Mouse (Mus musculus) bone marrow, adult 2 months (tissue): ENCODE results near the gene Cryl1. TPM values are rescaled to one million over a fixed set of nuclear protein-coding genes. Genes with fewer than 3 reads are reported as not detected.

Source experiments
- H3K27ac ChIP-seq: fragments of 200-500 bp; 2 replicates; pipeline ENCODE4 v1.5.1; 2012; ENCODE audit warnings: low read depth, mild to moderate bottlenecking, control low read depth, inconsistent platforms, low read length; ENCODE audit not compliant: control insufficient read depth, poor library complexity, insufficient read depth
- H3K4me1 ChIP-seq: fragments of 200-500 bp; 2 replicates; pipeline ENCODE4 v1.6.1; 2011; ENCODE audit warnings: low read length; ENCODE audit not compliant: control insufficient read depth, insufficient read depth
- H3K4me3 ChIP-seq: fragments of 200-500 bp; replicated peaks from 2 replicates; pipeline ENCODE3; 2011; ENCODE audit warnings: mild to moderate bottlenecking, low read depth, low read length, control low read depth; ENCODE audit not compliant: control insufficient read depth
- CTCF ChIP-seq: fragments of 200-500 bp; IDR thresholded peaks from 2 replicates; pipeline ENCODE4 v1.5.1; 2011; ENCODE audit warnings: low read length, control low read depth; ENCODE audit not compliant: control insufficient read depth, insufficient read depth
- POLR2A ChIP-seq: fragments of 200-500 bp; IDR thresholded peaks from 2 replicates; pipeline ENCODE4 v1.6.1; 2011; ENCODE audit warnings: low read depth, mild to moderate bottlenecking, control low read depth, low read length, borderline replicate concordance; ENCODE audit not compliant: control insufficient read depth
- WGBS: fragments of 180-500 bp; shearing (Covaris S2); methylation state at CpG from one replicate; pipeline ENCODE4 v1.1.7; 2018; 5-methylcytosine and 5-hydroxymethylcytosine counted together
- polyA plus RNA-seq: library from polyadenylated mRNA; stranded (reverse); fragments of >200 nt; gene quantifications from 2 replicates; pipeline ENCODE4 v1.2.4, GENCODE M21; 2011; ENCODE audit warnings: low replicate concordance; ENCODE audit not compliant: missing spikeins, insufficient read depth, insufficient read length

Gene Cryl1
- polyA plus RNA-seq, 1 experiment = 8.3 TPM

DNA sequence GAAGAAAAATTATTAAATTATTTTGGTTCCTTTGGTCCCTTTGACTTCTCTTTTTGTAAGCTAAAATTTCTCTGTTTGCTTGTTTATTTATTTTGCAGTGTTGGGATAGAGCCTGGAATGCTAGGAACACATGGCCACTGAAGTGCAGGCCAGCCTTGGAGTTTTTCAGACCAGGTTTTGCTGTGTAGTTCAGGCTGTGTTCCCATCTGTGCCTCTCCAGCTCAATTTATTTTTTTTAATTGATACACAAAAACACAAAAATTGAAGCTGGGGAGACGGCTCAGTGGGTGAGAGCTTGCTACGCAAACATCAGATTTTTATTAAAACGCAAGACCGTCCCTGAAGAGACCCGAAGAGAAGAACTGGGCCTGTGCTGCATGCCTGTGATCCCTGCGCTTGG, 71.6 kb downstream of the Cryl1 start:
- Histone ChIP-seq H3K27ac (no peak overlapping the region), H3K4me3 (no peak overlapping the region), H3K4me1 (no peaks in the 10 kb centered on the region)
- TF ChIP-seq POLR2A (no peak), CTCF (no peak)
- WGBS = 86% methylated on average over 6 of the region's 6 CpGs

DNA sequence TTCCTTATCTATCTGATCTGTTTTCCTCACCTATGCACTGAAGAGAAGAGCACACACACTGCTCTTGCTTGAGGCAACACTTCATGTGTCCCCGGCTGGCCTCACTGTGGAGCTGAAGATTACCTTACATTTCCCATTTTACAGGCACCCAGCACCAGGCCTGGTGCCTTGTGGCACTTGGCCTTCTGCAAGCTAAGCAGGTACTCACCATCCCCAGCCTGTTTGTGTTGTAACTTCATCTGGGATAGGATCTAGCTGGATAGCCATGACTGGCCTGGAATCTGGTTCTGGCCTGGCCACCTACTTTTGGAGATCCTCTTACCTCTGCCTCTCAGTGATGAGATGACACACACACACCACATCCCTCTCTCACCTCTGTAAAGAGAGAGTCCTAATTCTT, 79.5 kb downstream of the Cryl1 start:
- WGBS = 80% methylated on average over 1 of the region's 1 CpGs
- no peak overlapping the region for H3K4me3 ChIP-seq
- no peaks in the 10 kb centered on the region for H3K4me1 ChIP-seq
- TF ChIP-seq POLR2A (no peak), CTCF (no peak)
- H3K27ac ChIP-seq = no peak overlapping the region

DNA sequence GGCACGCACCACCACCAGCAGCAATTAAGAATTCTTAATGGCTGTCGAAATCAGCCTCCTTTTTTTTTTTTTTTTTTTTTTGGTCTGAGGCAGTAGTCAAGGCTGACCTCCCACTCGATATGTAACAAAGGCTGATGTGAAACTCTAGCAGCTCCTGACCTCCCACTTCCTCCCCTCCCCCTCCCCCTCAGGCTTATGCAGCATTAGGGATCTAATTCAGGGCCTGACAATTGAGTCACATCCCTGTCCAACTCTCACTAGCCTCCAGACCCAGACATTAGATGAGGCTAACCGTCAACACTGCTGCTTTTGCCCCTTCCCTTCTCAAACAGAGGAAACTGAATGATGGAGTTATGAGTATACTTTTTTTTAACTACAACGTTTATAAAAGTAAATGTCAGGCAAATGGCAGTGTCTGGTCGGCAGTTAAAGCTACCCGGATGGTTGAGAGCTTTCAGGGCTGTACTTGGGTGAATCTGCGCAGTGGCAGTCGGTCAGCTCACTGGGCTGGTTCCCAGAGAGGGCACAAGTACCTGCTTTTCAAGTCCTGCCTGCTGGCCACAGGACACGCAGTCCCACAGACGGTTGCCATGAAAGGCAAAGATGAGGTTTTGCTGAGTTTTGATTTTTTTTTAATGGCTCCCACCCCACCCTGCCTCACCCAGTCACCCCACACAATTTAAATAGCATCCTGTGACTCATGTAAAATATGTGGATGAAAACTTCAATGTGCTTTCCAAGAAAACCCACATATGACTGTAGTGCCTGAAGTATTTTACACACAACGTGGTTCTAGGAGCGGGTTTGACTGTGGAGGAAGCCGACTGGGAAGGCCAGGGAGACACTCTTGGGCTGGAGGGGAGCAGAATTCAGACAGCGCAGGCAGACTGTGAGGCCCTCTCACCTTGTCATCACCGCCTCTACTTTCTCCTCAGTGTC, 81.4 kb downstream of the Cryl1 start:
- no peak for TF ChIP-seq CTCF
- no peak for TF ChIP-seq POLR2A
- H3K4me3 ChIP-seq = no peak overlapping the region
- no peaks in the 10 kb centered on the region for H3K4me1 ChIP-seq
- 75% methylated on average over 16 of the region's 16 CpGs for WGBS
- no peak overlapping the region for H3K27ac ChIP-seq

DNA sequence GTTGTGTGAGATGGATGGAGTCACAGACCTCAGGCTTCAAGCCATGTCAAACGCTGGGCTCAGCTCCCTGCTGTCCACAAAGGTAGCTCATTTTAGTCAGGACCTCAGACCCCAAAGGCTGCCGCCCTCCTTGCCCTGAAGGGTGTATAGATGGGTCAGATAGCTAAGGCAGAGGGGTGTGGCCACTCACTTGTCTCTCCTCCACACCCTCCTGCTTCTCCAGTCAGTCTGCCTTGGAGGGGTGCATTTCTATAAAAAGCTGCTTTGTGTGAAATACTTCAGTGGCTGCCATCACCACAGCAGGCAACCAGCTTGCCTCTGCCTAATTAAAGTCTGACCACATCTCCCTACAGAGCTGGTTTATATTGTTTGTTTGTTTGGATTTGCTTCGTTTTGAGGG, 82.4 kb downstream of the Cryl1 start:
- no peaks in the 10 kb centered on the region for H3K4me1 ChIP-seq
- WGBS = 79% methylated on average over 3 of the region's 3 CpGs
- TF ChIP-seq CTCF (no peak), POLR2A (no peak)
- H3K4me3 ChIP-seq = no peak overlapping the region
- H3K27ac ChIP-seq = no peak overlapping the region

DNA sequence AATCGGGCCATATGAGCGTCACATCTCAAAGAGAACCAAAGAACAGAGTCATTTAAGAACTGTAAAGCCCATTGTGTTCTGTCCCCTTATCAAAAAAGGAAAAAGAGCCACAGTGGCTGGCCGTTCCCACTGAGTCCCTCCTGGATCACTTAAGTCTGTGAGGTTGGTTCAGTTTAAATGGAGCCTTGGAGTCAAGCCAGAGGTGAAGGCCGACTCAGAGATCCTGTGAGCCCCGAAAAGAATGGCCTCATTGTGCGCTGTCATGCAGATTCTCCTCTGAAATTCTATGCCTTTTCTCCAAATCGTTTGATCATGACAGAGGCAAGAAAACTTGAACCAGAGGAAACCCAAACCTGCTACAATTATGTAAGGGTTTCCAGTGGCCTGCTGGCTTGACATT, 82.8 kb downstream of the Cryl1 start:
- Histone ChIP-seq H3K4me1 (no peaks in the 10 kb centered on the region), H3K4me3 (no peak overlapping the region), H3K27ac (no peak overlapping the region)
- TF ChIP-seq CTCF (no peak), POLR2A (no peak)
- WGBS = 81% methylated on average over 7 of the region's 7 CpGs

DNA sequence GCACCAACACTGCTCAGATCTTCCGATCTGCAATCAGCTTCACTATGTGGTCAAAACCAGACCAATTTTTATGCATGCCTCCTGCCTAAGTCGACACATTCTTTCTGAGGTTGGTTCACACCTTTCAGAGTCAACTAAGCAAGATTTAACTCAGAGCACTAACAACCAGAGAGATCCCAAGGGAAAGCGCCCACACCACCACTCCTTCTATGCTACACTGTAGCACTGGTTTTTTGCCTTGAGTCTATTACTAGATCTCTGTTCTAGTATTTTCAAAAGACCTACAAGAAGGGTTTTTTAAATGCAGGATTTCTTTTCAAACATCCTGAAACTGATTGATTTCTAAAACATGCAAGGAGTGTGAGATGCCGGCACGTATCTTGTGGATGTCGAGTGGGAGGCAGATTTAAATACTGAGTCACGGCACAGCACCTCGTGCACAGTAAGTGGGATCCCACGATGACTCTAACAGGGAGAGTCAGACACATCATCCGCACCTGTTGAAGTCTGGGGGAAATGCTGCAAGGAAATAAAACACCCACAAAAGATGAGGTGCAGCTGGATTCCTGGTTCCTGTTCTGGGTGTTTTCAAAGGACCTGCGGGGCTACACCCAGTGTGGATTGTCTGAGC, 96.6 kb downstream of the Cryl1 start:
- Histone ChIP-seq H3K4me3 (no peak overlapping the region), H3K27ac (no peak overlapping the region), H3K4me1 (no peaks in the 10 kb centered on the region)
- whole genome bisulfite sequencing = 88% methylated on average over 11 of the region's 11 CpGs
- no peak for TF ChIP-seq CTCF
- TF ChIP-seq POLR2A = no peak

DNA sequence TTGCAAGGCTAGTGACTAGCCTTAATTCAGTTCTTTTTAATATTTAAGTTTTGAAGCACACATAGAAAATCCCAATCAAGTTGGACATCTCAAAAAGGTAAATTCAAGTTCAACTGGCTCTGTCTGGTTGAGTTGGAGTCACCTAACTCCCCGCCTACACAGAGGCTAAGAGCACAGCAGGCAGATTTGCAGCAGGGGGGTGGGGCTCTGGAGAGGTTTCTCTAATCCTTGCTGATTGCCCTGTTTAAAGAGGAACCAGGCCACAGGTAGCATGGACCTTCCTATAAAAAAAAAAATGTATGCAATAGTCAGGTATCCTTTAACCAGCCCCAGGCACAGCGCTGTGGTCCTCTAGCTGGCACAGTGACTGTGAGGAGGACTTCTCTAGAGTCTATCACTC, 97.8 kb downstream of the Cryl1 start:
- H3K4me3 ChIP-seq = no peak overlapping the region
- no peak for TF ChIP-seq POLR2A
- no peak for TF ChIP-seq CTCF
- 83% methylated on average over 2 of the region's 2 CpGs for WGBS
- H3K27ac ChIP-seq = no peak overlapping the region
- H3K4me1 ChIP-seq = no peaks in the 10 kb centered on the region

DNA sequence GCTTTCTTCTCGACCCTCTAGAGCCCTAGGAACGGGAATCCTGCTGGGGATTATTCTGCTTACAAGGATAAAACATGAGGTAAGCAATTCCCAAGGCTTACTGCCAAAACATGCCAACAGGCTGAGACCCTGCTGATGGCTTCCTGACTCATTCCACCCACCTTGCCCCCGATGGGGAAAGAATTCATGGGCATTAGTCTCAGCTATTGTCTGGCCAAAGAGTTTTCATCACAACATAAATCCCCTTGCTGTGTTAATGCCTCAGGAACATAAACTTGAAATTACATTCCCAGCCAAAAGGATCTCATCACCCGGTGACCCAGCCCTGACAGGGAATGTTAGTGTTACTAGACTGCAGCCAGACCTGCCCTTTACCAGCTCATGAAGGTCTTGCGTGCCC, 100.7 kb downstream of the Cryl1 start:
- Histone ChIP-seq H3K4me1 (no peaks in the 10 kb centered on the region), H3K4me3 (no peak overlapping the region), H3K27ac (no peak overlapping the region)
- 74% methylated on average over 5 of the region's 5 CpGs for WGBS
- TF ChIP-seq CTCF = no peak
- TF ChIP-seq POLR2A = no peak

DNA sequence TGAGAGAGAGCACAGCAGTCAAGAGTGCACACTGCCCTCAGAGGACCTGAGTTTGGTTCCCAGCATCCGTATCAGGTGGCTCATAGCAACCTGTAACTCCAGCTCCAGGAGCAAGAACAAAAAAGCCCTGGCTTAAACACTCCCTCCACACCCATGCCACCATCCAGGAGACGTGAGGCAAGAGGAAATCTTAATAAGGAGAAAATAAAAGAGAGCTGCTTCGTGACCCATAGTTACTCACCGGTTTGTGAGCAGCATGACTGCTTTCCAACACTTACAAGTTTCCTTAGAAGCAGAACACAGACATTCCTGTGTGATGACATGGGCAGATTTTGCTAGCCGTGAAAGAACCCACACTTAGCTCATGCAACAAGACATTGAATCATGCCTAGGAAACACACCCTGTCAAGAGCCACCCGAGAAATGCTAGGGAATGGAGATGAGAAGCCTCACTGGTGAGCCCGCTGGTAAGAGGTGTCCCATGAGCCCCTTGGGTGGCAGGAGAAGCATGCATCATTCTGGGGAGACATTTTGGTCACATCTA, 106.9 kb downstream of the Cryl1 start:
- TF ChIP-seq POLR2A (no peak), CTCF (no peak)
- Histone ChIP-seq H3K4me1 (no peaks in the 10 kb centered on the region), H3K4me3 (no peak overlapping the region), H3K27ac (no peak overlapping the region)
- 80% methylated on average over 7 of the region's 7 CpGs for WGBS
